Mouse (Mus musculus) heart, adult 2 months (tissue): ENCODE data around the gene Sel1l2. TPM values are rescaled to one million over a fixed set of nuclear protein-coding genes. Genes with fewer than 3 reads are reported as not detected.

Source experiments
- DNase-seq, 2 experiments: peaks; one replicate each; pipeline ENCODE4 v3.0.0; 2021
- H3K27ac ChIP-seq: fragments of 200-600 bp; 2 replicates; pipeline ENCODE4 v1.8.1; 2022
- H3K27me3 ChIP-seq: fragments of 200-500 bp; 2 replicates; pipeline ENCODE4 v1.6.1; 2012; ENCODE audit warnings: mild to moderate bottlenecking, low read length, inconsistent platforms, mixed read lengths; ENCODE audit not compliant: control insufficient read depth, insufficient read depth
- H3K36me3 ChIP-seq: fragments of 200-500 bp; 2 replicates; pipeline ENCODE4 v1.6.1; 2012; ENCODE audit warnings: low read length, inconsistent platforms; ENCODE audit not compliant: control insufficient read depth, insufficient read depth
- H3K4me1 ChIP-seq: fragments of 200-500 bp; 2 replicates; pipeline ENCODE4 v1.6.1; 2011; ENCODE audit warnings: low read length; ENCODE audit not compliant: control insufficient read depth, insufficient read depth
- H3K4me3 ChIP-seq: fragments of 200-600 bp; 2 replicates; pipeline ENCODE4 v1.8.1; 2022
- H3K79me2 ChIP-seq: fragments of 200-500 bp; replicated peaks from 2 replicates; pipeline ENCODE4 v1.6.1; 2012; ENCODE audit warnings: mild to moderate bottlenecking, inconsistent platforms, low read length, moderate library complexity, mixed read lengths; ENCODE audit not compliant: control insufficient read depth, insufficient read depth
- H3K9ac ChIP-seq: fragments of 200-500 bp; 2 replicates; pipeline ENCODE4 v1.6.1; 2012; ENCODE audit warnings: low read depth, mild to moderate bottlenecking, control low read depth, inconsistent platforms, low read length, mixed read lengths
- CTCF ChIP-seq: fragments of 200-600 bp; IDR thresholded peaks from 2 replicates; pipeline ENCODE4 v1.8.1; 2022; ENCODE audit warnings: antibody characterized with exemption, mild to moderate bottlenecking, moderate library complexity
- EP300 ChIP-seq: fragments of 200-500 bp; IDR thresholded peaks from 2 replicates; pipeline ENCODE4 v1.6.1; 2011; ENCODE audit warnings: low read depth, low read length, control low read depth; ENCODE audit not compliant: insufficient read depth
- POLR2A ChIP-seq: fragments of 200-500 bp; IDR thresholded peaks from 2 replicates; pipeline ENCODE4 v1.6.1; 2011; ENCODE audit warnings: mild to moderate bottlenecking, low read depth, low read length, control low read depth; ENCODE audit not compliant: insufficient read depth
- whole genome bisulfite sequencing: fragments of 180-500 bp; shearing (Covaris S2); methylation state at CpG from one replicate; pipeline ENCODE4 v1.1.7; 2018; 5-methylcytosine and 5-hydroxymethylcytosine counted together
- intact Hi-C: fragments of 180-260 bp; cut with DNase I; formaldehyde crosslinking; loops from one replicate; pipeline ENCODE4 v1.15.1; 2025
- long read RNA-seq: library from polyadenylated mRNA; stranded (forward); transcript quantifications from one replicate; pipeline ENCODE4 v2.0.0, GENCODE M21; 2021
- polyA plus RNA-seq: library from polyadenylated mRNA; depleted of rRNA; stranded (reverse); fragments of >200 nt; gene quantifications from 2 replicates; pipeline ENCODE4 v1.2.3, GENCODE M21; 2012; rRNA removed
- total RNA-seq, 2 experiments: library from RNA; stranded (reverse); gene quantifications; 2 replicates each; pipeline ENCODE4 v1.2.3; 2021

The Sel1l2 gene
- total RNA-seq (not detected), polyA plus RNA-seq (not detected in 2 replicates)
- long read RNA-seq = 0 reads

DNA sequence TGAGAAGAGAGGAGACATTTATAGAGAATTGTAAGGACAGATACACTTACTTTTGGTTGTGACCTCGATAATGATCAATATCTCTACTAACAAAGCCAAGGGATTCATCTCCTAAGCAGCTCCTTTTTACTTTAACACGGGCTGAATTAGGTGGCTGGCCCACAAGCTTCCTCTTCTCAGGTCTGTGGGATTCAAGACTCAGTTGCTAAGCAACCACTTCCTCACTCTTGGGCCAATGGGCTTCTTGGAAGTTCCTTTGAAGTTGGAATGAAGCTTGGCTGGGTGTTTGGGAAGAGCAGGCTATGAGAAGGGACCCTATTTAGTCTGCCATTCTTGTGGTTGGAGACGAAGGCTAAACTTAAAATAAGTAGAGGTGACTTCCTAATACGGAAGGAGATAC is at the start of gene Sel1l2:
Gene Sel1l2, minus strand, starts transcription at position 182 of the 400 bp plus-strand sequence.
- intact Hi-C loops = no loop called here
- WGBS = 41% methylated on average over 4 of the region's 4 CpGs
- Histone ChIP-seq H3K36me3 (no peaks in the 10 kb centered on the region), H3K79me2 (no peaks in the 10 kb centered on the region), H3K27me3 (no peaks in the 10 kb centered on the region), H3K27ac (no peak within 1 kb of the TSS), H3K4me1 (no peaks in the 10 kb centered on the region), H3K9ac (no peak within 1 kb of the TSS), H3K4me3 (no peak within 1 kb of the TSS)
- no peak for DNase-seq
- TF ChIP-seq CTCF = no peak
- TF ChIP-seq POLR2A = no peak
- TF ChIP-seq EP300 = no peak

DNA sequence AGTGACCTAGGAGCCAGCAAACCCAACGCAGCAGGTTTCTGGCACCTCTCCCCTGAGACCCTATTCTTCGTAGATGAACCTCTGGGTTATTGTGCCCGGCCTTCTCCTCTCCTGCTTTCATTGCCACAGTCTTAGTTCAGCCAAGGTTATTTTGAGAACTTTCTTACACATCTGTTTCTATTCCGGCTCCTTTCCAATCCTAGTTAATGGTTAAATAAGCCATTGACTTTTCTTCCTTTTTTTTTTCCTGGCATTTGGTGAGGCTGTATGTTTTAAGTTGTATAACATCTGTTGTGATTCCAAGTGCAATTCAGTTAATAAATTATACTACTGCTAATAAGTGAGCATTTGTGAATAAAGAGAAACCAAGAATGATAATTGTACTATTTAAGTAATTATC is 49.6 kb upstream of the Sel1l2 start:
- H3K9ac ChIP-seq = no peak overlapping the region
- no peaks in the 10 kb centered on the region for H3K79me2 ChIP-seq
- no peak for DNase-seq
- TF ChIP-seq CTCF (no peak), POLR2A (no peak), EP300 (no peak)
- H3K27ac ChIP-seq = no peak overlapping the region
- no peaks in the 10 kb centered on the region for H3K27me3 ChIP-seq
- 74% methylated on average over 4 of the region's 4 CpGs for WGBS
- intact Hi-C loops = no loop called here
- H3K36me3 ChIP-seq = no peaks in the 10 kb centered on the region
- no peak overlapping the region for H3K4me3 ChIP-seq
- H3K4me1 ChIP-seq = no peaks in the 10 kb centered on the region

DNA sequence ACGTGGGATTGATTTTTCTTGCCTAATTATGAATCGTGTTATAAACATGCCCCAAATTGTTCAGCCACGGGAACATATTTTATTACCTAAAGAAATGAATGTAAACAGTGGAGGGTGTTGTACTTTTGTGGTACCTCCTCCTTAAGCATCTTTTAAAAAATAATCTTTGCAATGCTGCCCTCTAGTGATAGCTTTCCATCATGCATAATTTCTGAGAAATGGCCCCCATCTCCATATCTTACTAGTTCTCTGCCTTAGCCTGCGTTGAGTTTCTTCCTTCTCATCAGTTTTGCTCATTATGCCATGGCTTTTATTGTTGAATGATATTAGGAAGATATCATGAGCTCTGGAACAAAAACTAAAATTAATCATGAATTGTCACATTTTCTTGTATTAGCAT is 37.8 kb upstream of the Sel1l2 start:
- no peaks in the 10 kb centered on the region for H3K36me3 ChIP-seq
- no peak overlapping the region for H3K4me3 ChIP-seq
- no peaks in the 10 kb centered on the region for H3K27me3 ChIP-seq
- intact Hi-C loops = loop anchor here (5.0 kb wide), 2 partner anchors 225 to 835 kb away; no protein-coding TSS in a partner anchor
- H3K79me2 ChIP-seq = no peaks in the 10 kb centered on the region
- H3K9ac ChIP-seq = no peak overlapping the region
- TF ChIP-seq POLR2A = no peak
- peak; percentile 78 for TF ChIP-seq CTCF
- no peaks in the 10 kb centered on the region for H3K4me1 ChIP-seq
- H3K27ac ChIP-seq = no peak overlapping the region
- WGBS = 9% methylated on average over 4 of the region's 4 CpGs
- no peak for DNase-seq

DNA sequence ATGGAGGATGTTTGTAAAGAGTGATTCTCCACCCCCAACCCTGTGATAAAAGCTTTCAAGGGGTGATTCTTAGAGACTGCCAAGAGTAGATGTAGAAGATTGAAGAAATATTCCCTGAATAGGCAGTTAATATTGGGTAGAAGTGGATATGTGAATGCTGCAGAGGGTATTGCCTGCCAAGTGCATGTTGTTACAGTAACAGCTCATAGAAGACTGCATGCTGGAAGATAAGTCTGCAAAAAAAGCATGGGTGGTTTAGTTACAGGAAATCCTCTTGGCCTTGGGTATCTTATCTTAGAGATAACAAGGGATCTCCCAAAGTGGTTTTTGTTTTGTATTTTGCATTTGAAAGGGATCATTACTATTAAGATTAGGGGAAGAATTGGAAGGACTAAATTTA is 36.3 kb upstream of the Sel1l2 start:
- Histone ChIP-seq H3K27me3 (no peaks in the 10 kb centered on the region), H3K4me1 (no peaks in the 10 kb centered on the region), H3K79me2 (no peaks in the 10 kb centered on the region), H3K4me3 (no peak overlapping the region), H3K9ac (no peak overlapping the region), H3K27ac (no peak overlapping the region), H3K36me3 (no peaks in the 10 kb centered on the region)
- intact Hi-C loops = loop anchor here (5.0 kb wide), 2 partner anchors 224 to 834 kb away; no protein-coding TSS in a partner anchor
- TF ChIP-seq CTCF (no peak), POLR2A (no peak)
- no peak for DNase-seq

DNA sequence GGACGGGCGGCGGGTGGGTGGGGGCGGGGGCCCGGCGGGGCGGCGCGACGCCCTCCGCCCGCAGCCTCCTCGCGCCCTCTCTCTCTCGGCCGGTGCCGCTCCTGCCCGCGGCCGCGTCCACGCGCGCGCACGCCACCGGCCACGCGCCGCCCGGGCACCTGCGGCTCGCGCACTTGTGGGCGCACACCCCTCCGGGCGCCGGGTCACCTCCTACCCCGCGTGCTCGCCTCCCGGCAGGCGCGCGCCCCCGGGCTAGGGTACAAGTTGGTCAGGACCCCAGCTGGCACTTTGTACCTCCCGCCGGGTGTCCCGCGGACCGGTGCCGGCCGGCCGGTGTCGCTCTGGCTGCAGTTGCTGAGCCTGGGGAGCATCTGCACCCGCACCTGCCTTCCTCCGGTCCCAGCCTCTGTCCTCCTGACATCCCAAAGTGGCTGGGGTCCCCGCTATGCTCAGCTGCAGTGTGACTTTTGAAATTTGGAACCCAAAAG is 6.3 kb upstream of the Sel1l2 start:
- intact Hi-C loops = loop anchor here (10.0 kb wide), 2 partner anchors 221 to 331 kb away; partner anchors contain the start of genes Esf1, Ndufaf5 and Tasp1
- Histone ChIP-seq H3K4me3 (peak overlapping the region; percentile 67), H3K27me3 (no peaks in the 10 kb centered on the region), H3K36me3 (no peaks in the 10 kb centered on the region), H3K79me2 (no peaks in the 10 kb centered on the region), H3K4me1 (no peaks in the 10 kb centered on the region; the same call in 1 of the 2 replicates), H3K9ac (peak overlapping the region; percentile 71), H3K27ac (no peak overlapping the region; the same call in 1 of the 2 replicates)
- peak; percentile 37 to 49 for DNase-seq
- 2% methylated on average over 49 of the region's 58 CpGs for WGBS
- TF ChIP-seq EP300 = no peak
- no peak for TF ChIP-seq CTCF
- TF ChIP-seq POLR2A = no peak

DNA sequence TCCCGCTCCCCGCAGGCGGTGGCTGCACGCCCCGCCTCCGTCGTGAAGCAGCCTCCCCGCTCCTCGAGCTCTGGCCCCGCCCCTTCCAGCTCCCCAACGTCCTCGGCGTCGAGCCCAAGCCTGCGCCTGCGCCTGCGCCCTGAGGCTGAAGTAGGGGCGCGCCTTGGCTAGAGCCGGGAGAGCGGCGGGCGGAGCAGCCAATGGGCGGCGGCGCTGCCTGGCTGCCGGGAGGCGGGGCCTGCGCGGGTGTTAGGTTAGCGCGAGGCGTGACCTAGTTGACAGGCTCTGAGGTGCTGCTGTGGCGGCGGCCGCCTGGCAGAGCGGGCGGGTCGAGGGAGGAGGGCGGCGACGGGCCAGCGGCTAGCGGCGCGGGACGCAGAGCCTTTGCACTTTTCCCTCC is 5.7 kb upstream of the Sel1l2 start, which contains the start of gene Macrod2:
Gene Macrod2, plus strand, starts transcription at position 131 of the 400 bp plus-strand sequence.
- Histone ChIP-seq H3K27me3 (no peaks in the 10 kb centered on the region), H3K9ac (peak within 1 kb of the TSS; percentile 71), H3K4me3 (peak within 1 kb of the TSS; percentile 67), H3K36me3 (no peaks in the 10 kb centered on the region), H3K4me1 (no peaks in the 10 kb centered on the region; the same call in 1 of the 2 replicates), H3K27ac (peak within 1 kb of the TSS; percentile 45; the same call in 1 of the 2 replicates), H3K79me2 (no peaks in the 10 kb centered on the region)
- intact Hi-C loops = loop anchor here (10.0 kb wide), 2 partner anchors 220 to 330 kb away; partner anchors contain the start of genes Esf1, Ndufaf5 and Tasp1
- peak; percentile 97 to 98 for DNase-seq
- under 1% methylated on average over 45 of the region's 47 CpGs for WGBS
- no peak for TF ChIP-seq EP300
- peak; percentile 59; the same call in 1 of the 2 replicates for TF ChIP-seq POLR2A
